12 mouse cellular contexts compared by ENCODE assay signal in genomic region chr11:62614876-62615410, GRCm38 (mm10). TPM values are rescaled to one million over a fixed set of nuclear protein-coding genes. Genes with fewer than 3 reads are reported as not detected.
DNase-seq lines count a peak whose midpoint lies in the region; ATAC-seq and TF ChIP-seq lines count a peak whose summit lies in the region.
"Had no signal": no experiment of that assay in that cellular context is flagged by ENCODE, and none has a peak within 500 bp of the region (broad histone marks: within the 10 kb centered on the region; RNA-seq: fewer than 3 reads in every experiment).

No protein-coding gene starts in this region.

- H3K36me3 ChIP-seq in embryonic facial prominence, embryonic 14.5 days (ENCODE audit: control insufficient read depth, insufficient read depth, low read length) = peaks cover 39% of the 10 kb centered on the region
- peaks cover 20% of the 10 kb centered on the region; the same call in 1 of the 2 replicates for H3K36me3 ChIP-seq in hindbrain, embryonic 15.5 days
- 0 out of 2 replicates have a peak, but pooled peaks cover 2% of the 10 kb centered on the region for H3K36me3 ChIP-seq in midbrain, postnatal 0 days (ENCODE audit: insufficient read depth, low read length)

- 0 out of 2 replicates have a peak overlapping the region, but pooled peaks have one; percentile 62 for H3K9ac ChIP-seq in embryonic facial prominence, embryonic 14.5 days (ENCODE audit: low read depth, low read length)
- no peak overlapping the region for H3K9ac ChIP-seq in hindbrain, embryonic 15.5 days
- no peak overlapping the region for H3K9ac ChIP-seq in midbrain, postnatal 0 days (replicated peaks; ENCODE audit: low read length, poor library complexity, severe bottlenecking)
- H3K9ac ChIP-seq: liver, embryonic 14.5 days had no signal

- peak overlapping the region; percentile 81; the same call in 1 of the 2 replicates for H3K27ac ChIP-seq in embryonic facial prominence, embryonic 14.5 days (replicated peaks; ENCODE audit: low read depth, low read length)
- H3K27ac ChIP-seq in hindbrain, embryonic 15.5 days (replicated peaks) = peak overlapping the region; percentile 82
- peak overlapping the region; percentile 84 for H3K27ac ChIP-seq in midbrain, postnatal 0 days (ENCODE audit: low read depth, low read length)
- H3K27ac ChIP-seq: liver, embryonic 14.5 days had no signal

- H3K27me3 ChIP-seq in embryonic facial prominence, embryonic 14.5 days (replicated peaks; ENCODE audit: control insufficient read depth, insufficient read depth, low read length) = no peaks in the 10 kb centered on the region
- no peaks in the 10 kb centered on the region for H3K27me3 ChIP-seq in hindbrain, embryonic 15.5 days
- no peaks in the 10 kb centered on the region for H3K27me3 ChIP-seq in midbrain, postnatal 0 days (ENCODE audit: insufficient read depth, low read length)

- H3K4me1 ChIP-seq in embryonic facial prominence, embryonic 14.5 days (ENCODE audit: control insufficient read depth, insufficient read depth, low read length) = 0 out of 2 replicates have a peak, but pooled peaks cover 3% of the 10 kb centered on the region
- peaks cover 32% of the 10 kb centered on the region for H3K4me1 ChIP-seq in hindbrain, embryonic 15.5 days (replicated peaks)
- no peaks in the 10 kb centered on the region; the same call in 1 of the 2 replicates for H3K4me1 ChIP-seq in midbrain, postnatal 0 days (ENCODE audit: insufficient read depth, low read length)

- no peak overlapping the region for H3K4me2 ChIP-seq in embryonic facial prominence, embryonic 14.5 days (ENCODE audit: low read depth, low read length)
- H3K4me2 ChIP-seq in hindbrain, embryonic 15.5 days = no peak overlapping the region
- no peak overlapping the region for H3K4me2 ChIP-seq in midbrain, postnatal 0 days (ENCODE audit: low read depth, low read length, poor library complexity, severe bottlenecking)

- 86% methylated on average over 8 of the region's 8 CpGs for WGBS in embryonic facial prominence, embryonic 14.5 days
- 45% methylated on average over 8 of the region's 8 CpGs for WGBS in hindbrain, embryonic 15.5 days
- 63% methylated on average over 8 of the region's 8 CpGs for WGBS in midbrain, postnatal 0 days

- H3K4me3 ChIP-seq in embryonic facial prominence, embryonic 14.5 days (ENCODE audit: low read depth, low read length) = no peak overlapping the region
- no peak overlapping the region for H3K4me3 ChIP-seq in hindbrain, embryonic 15.5 days
- no peak overlapping the region for H3K4me3 ChIP-seq in midbrain, postnatal 0 days (ENCODE audit: low read depth, low read length)

- H3K9me3 ChIP-seq in embryonic facial prominence, embryonic 14.5 days (ENCODE audit: control insufficient read depth, low read length) = no peaks in the 10 kb centered on the region
- no peaks in the 10 kb centered on the region for H3K9me3 ChIP-seq in hindbrain, embryonic 15.5 days
- H3K9me3 ChIP-seq in midbrain, postnatal 0 days (ENCODE audit: low read length) = no peaks in the 10 kb centered on the region

- peak; percentile 31; the same call in 1 of the 2 replicates for ATAC-seq in frontal cortex, adult (ENCODE audit: low TSS enrichment)
- no peak for ATAC-seq in embryonic facial prominence, embryonic 14.5 days (ENCODE audit: low read depth)
- ATAC-seq in hindbrain, embryonic 15.5 days (ENCODE audit: low FRiP score, low read depth) = no peak
- no peak for ATAC-seq in midbrain, postnatal 0 days (ENCODE audit: low FRiP score)

- TF ChIP-seq CTCF in midbrain, postnatal 0 days (IDR thresholded peaks at IDR 0.05) = no peak

- no peak for DNase-seq in frontal cortex, postnatal 14 days (ENCODE audit: low spot score in 2 of 2)
- DNase-seq in embryonic facial prominence, embryonic 14.5 days (ENCODE audit: low spot score) = no peak
- DNase-seq in midbrain, postnatal 0 days (ENCODE audit: low spot score) = no peak
- DNase-seq in lung, adult 18-20 months = no peak
- DNase-seq in adrenal gland, postnatal 25 days = no peak
- no peak for DNase-seq in urinary bladder, postnatal 36 days (ENCODE audit: low spot score in 2 of 2)
- DNase-seq: gastrocnemius, postnatal 14 days; kidney, postnatal 36 days; thymus, adult 2 months had no signal

RNA-seq across cellular contexts. Expression of gene Lrrc75a, which starts 33.4 kb away (rescaled TPM):
- 16.6 and 17.2 TPM in 2 replicates for polyA plus RNA-seq in embryonic facial prominence, embryonic 14.5 days (2014; fragmentation: Nextera tagmentation; extraction: Ambion mirVana)
- 12.4 and 12.9 TPM in 2 replicates for polyA plus RNA-seq in hindbrain, embryonic 15.5 days (2015; fragmentation: Nextera tagmentation; extraction: Ambion mirVana)
- 23.3 and 25.9 TPM in 2 replicates for total RNA-seq in midbrain, postnatal 0 days (2014; rRNA removed)
- 6.9 and 7.4 TPM in 2 replicates for polyA plus RNA-seq in midbrain, postnatal 0 days (2015; fragmentation: Nextera tagmentation; extraction: Ambion mirVana)
- total RNA-seq in adrenal gland, postnatal 25 days (2021) = 37.2 and 44.9 TPM in 2 replicates

RNA-seq across cellular contexts. Expression of gene Mmgt2, which starts 33.5 kb away (rescaled TPM):
- polyA plus RNA-seq in embryonic facial prominence, embryonic 14.5 days (2014; fragmentation: Nextera tagmentation; extraction: Ambion mirVana) = 48.4 and 54.3 TPM in 2 replicates
- polyA plus RNA-seq in hindbrain, embryonic 15.5 days (2015; fragmentation: Nextera tagmentation; extraction: Ambion mirVana) = 23.7 and 26.4 TPM in 2 replicates
- 24.0 and 58.3 TPM in 2 replicates for total RNA-seq in midbrain, postnatal 0 days (2014; rRNA removed)
- polyA plus RNA-seq in midbrain, postnatal 0 days (2015; fragmentation: Nextera tagmentation; extraction: Ambion mirVana) = 22.7 and 23.4 TPM in 2 replicates
- total RNA-seq in adrenal gland, postnatal 25 days (2021) = 35.7 and 49.0 TPM in 2 replicates

RNA-seq across cellular contexts. Expression of gene Trpv2, which starts 40.7 kb away (rescaled TPM):
- 5.3 and 6.4 TPM in 2 replicates for polyA plus RNA-seq in embryonic facial prominence, embryonic 14.5 days (2014; fragmentation: Nextera tagmentation; extraction: Ambion mirVana)
- 30.9 and 31.2 TPM in 2 replicates for polyA plus RNA-seq in hindbrain, embryonic 15.5 days (2015; fragmentation: Nextera tagmentation; extraction: Ambion mirVana)
- 55.4 and 62.0 TPM in 2 replicates for total RNA-seq in midbrain, postnatal 0 days (2014; rRNA removed)
- 31.0 and 32.9 TPM in 2 replicates for polyA plus RNA-seq in midbrain, postnatal 0 days (2015; fragmentation: Nextera tagmentation; extraction: Ambion mirVana)
- 1.6 and 1.9 TPM in 2 replicates for total RNA-seq in adrenal gland, postnatal 25 days (2021)
